Mouse (Mus musculus): ENCODE measurements at regions not wholly inside any gene's neighbourhood (a gene's known extent, or its start where the extent isn't known, plus 50 kb on each side); places are given as distances from the start of the nearest gene placed in this dataset.

DNA sequence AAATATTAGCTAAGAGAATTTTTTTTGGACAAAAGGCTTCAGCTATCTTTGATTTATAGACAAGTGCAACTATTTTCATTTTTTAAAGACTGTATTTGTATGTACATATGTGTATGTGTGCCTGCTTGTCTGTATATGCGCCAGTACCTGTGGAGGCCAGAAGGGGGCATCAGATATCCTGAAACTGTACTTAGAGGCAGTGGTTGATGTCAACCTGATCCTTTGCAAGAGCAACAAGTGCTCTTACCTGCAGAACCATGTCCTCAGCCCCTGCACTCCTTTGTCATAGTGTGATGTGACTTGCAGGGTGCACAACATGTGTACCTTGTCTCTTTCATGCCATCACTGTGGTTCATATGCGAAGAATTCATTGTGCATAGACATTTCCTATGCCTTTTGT, 379.5 kb downstream of the Bckdhb start:
- Histone ChIP-seq H3K9ac (no peak overlapping the region), H3K27ac (no peak overlapping the region), H3K4me2 (replicated peaks) (no peak overlapping the region), H3K27me3 (no peaks in the 10 kb centered on the region), H3K4me3 (no peak overlapping the region), H3K9me3 (no peaks in the 10 kb centered on the region), H3K36me3 (no peaks in the 10 kb centered on the region), H3K4me1 (no peaks in the 10 kb centered on the region)
- ATAC-seq (ENCODE audit: low FRiP score, low read depth) = no peak
- 90% methylated on average over 2 of the region's 2 CpGs for WGBS

DNA sequence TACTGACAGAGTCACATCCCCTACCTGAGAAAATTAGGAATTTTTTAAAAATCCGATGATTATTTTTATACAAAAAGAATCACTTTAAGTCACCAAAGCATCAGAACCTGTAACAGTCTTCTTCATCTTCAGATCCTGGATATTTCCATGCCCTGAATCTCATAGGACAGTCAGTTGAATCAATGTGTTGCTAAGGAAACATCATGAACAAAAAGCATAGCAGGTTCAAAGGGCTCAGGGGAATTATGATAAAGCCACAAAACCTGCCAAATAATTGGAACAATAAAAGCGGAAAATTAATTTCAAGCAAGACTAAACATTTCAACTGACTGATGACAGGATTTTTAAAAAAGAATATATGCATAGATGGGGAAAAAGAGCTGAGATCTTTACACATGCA, 393.9 kb downstream of the Bckdhb start:
- Histone ChIP-seq H3K4me1 (peaks cover 13% of the 10 kb centered on the region; the same call in 1 of the 2 replicates), H3K4me2 (replicated peaks) (no peak overlapping the region), H3K27ac (no peak overlapping the region), H3K9ac (no peak overlapping the region), H3K4me3 (no peak overlapping the region), H3K27me3 (no peaks in the 10 kb centered on the region), H3K9me3 (no peaks in the 10 kb centered on the region), H3K36me3 (no peaks in the 10 kb centered on the region)
- 84% methylated on average over 2 of the region's 2 CpGs for WGBS
- no peak for ATAC-seq (ENCODE audit: low FRiP score, low read depth)

DNA sequence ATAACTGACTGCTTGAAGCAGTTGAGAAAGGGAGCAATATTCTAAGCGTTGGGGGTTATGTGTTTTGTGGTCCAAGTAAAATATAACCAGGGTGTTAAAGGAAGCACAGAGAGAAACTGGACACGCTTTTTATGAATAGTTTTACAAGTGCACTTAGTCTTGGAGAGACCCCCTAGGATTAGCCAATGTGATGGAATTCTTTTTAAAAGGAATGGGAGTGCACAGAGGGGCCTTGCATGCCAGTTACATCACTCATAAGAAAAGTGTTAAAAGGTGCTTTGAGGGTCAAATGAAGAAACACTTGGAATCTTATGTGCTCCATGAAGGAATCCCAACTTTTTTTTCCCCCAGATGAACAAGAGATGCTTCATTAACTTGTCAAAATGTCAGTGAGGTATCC, 394.4 kb downstream of the Bckdhb start:
- Histone ChIP-seq H3K27ac (no peak overlapping the region), H3K9me3 (no peaks in the 10 kb centered on the region), H3K4me2 (replicated peaks) (no peak overlapping the region), H3K4me1 (peaks cover 13% of the 10 kb centered on the region; the same call in 1 of the 2 replicates), H3K4me3 (no peak overlapping the region), H3K36me3 (no peaks in the 10 kb centered on the region), H3K27me3 (no peaks in the 10 kb centered on the region), H3K9ac (no peak overlapping the region)
- peak; percentile 75 for ATAC-seq (ENCODE audit: low FRiP score, low read depth)
- WGBS = 34% methylated on average over 2 of the region's 2 CpGs

DNA sequence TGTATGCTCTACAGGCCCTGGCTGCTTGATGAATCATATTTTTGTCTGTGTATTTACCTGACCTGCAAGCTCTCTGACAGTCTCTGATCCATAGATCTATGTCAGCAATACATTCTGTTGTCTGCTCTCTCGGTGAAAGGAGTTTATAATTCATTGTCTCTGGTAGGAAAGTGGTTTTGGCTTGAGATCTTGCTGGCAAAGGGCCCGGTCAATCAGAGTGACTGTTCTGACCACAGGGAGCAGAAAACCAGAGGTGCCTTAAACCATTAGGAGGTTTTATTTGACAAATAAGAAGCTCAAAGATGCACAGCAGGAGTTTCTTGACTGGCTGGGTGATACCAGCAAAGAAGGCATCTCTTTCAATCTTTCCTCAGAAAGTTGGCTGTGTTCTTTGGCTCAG, 398.2 kb downstream of the Bckdhb start:
- 63% methylated on average over 2 of the region's 2 CpGs for WGBS
- Histone ChIP-seq H3K9me3 (no peaks in the 10 kb centered on the region), H3K27ac (no peak overlapping the region), H3K4me1 (peaks cover 13% of the 10 kb centered on the region; the same call in 1 of the 2 replicates), H3K27me3 (no peaks in the 10 kb centered on the region), H3K36me3 (no peaks in the 10 kb centered on the region), H3K9ac (no peak overlapping the region), H3K4me2 (replicated peaks) (no peak overlapping the region), H3K4me3 (no peak overlapping the region)
- ATAC-seq (ENCODE audit: low FRiP score, low read depth) = no peak

DNA sequence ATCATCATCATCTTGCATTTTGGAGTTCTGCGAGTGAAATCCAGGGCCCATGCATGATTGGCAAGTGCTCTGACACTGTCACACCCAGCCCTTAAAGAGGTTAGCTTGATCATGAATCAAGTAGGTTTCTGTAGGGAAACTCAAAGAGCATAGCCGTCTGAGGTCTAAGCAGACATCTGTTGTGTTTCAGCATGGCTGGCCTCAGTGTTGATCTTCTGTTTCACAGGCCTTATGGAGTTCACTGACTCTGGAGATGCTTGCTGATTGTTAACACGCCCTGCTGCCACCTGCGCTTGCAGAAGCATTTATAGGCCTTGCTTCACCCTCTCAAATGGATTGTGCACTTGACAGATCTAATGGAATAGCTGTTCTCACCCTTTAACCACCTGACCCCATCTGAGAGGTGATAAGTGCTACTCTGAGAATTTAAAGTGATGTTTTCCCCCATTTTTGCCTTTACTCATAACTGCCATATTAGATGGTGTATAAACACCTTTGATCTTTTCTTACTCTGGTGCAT, 406.2 kb downstream of the Bckdhb start:
- Histone ChIP-seq H3K27ac (no peak overlapping the region), H3K4me3 (no peak overlapping the region), H3K4me2 (replicated peaks) (no peak overlapping the region), H3K9ac (no peak overlapping the region), H3K27me3 (no peaks in the 10 kb centered on the region), H3K4me1 (no peaks in the 10 kb centered on the region), H3K36me3 (no peaks in the 10 kb centered on the region), H3K9me3 (no peaks in the 10 kb centered on the region)
- 50% methylated on average over 4 of the region's 4 CpGs for WGBS
- ATAC-seq (ENCODE audit: low FRiP score, low read depth) = no peak

DNA sequence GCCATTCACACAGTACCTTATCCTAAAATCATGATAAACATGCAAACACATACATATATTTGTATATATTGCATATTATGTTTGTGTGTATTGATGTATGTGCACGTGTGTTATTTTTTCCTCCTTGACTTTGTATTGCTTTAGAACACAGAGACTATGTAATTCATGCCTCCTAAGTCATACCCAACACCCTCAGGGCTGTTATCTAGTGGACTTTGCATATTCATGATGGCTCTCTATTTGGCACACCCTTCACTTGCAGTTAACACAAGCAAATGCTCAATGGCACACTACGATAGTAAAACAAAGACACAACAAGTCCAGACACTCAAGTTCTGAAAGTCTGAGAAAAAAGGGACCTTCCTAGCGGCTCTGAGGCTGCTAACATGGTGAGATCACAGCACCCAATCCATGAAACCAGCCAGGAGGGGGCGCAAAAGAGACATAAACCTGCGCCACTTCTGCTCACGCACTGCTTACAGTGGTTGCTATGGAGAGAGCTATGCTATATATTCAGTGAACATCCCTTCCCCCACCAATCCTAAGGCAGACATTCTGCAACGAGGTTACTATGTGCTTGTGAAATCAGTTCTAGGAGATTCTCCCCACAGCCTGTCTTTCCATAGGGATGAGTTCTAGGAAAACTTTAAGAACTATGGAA, 418.6 kb downstream of the Bckdhb start:
- ATAC-seq (ENCODE audit: low FRiP score, low read depth) = peak; percentile 93
- 21% methylated on average over 7 of the region's 7 CpGs for WGBS
- H3K4me2 ChIP-seq (replicated peaks) = no peak overlapping the region
- no peaks in the 10 kb centered on the region for H3K36me3 ChIP-seq
- H3K27ac ChIP-seq = no peak overlapping the region
- H3K4me3 ChIP-seq = no peak overlapping the region
- H3K27me3 ChIP-seq = no peaks in the 10 kb centered on the region; the same call in 1 of the 2 replicates
- H3K9me3 ChIP-seq = no peaks in the 10 kb centered on the region
- no peak overlapping the region for H3K9ac ChIP-seq
- no peaks in the 10 kb centered on the region for H3K4me1 ChIP-seq

DNA sequence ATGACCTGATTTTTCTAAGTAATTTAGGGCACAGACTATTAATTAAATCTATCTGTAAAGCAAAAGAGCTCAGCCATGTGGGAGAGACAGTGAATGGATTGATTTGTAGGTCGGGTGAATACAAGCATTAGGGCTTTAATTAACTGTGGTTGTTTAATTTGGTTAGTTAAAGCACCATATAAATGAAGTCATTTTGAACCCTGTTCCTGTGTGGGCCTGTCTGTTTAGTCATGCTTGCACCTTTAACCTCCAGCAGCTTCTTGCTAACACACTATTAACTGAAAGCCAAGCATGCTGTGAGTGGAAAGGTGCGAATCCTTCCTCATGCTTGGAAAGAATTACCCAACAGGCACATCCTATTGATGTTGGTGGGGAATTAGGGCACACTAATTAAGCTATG, 425.3 kb downstream of the Bckdhb start:
- WGBS = 30% methylated on average over 2 of the region's 2 CpGs
- Histone ChIP-seq H3K4me1 (no peaks in the 10 kb centered on the region), H3K4me2 (replicated peaks) (no peak overlapping the region), H3K4me3 (no peak overlapping the region), H3K9ac (no peak overlapping the region), H3K9me3 (no peaks in the 10 kb centered on the region), H3K27me3 (no peaks in the 10 kb centered on the region), H3K27ac (no peak overlapping the region), H3K36me3 (no peaks in the 10 kb centered on the region)
- ATAC-seq (ENCODE audit: low FRiP score, low read depth) = no peak

DNA sequence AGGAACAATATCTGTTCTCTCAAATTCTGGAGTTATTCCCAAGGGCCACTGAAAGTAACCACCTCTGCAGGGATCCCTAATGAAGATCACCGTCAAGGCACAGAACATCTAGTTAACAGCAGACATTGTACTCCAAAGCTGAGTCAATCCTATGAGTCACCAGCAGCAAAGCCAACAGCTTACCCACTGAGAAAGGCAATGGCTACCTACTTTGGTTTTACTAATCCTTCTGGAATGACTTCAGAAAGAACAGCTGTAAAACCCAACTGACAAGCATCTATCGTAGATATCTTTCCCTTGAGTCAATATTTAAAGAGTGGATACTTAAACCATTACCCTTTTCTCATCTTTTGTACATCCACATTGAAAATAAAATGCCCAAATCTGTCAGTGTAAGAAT, 429.5 kb downstream of the Bckdhb start:
- ATAC-seq (ENCODE audit: low FRiP score, low read depth) = no peak
- no peaks in the 10 kb centered on the region for H3K4me1 ChIP-seq
- H3K4me3 ChIP-seq = no peak overlapping the region
- H3K4me2 ChIP-seq (replicated peaks) = no peak overlapping the region
- H3K9me3 ChIP-seq = no peaks in the 10 kb centered on the region
- no peak overlapping the region for H3K9ac ChIP-seq
- no peaks in the 10 kb centered on the region for H3K36me3 ChIP-seq
- no peaks in the 10 kb centered on the region; the same call in 1 of the 2 replicates for H3K27me3 ChIP-seq
- 85% methylated on average over 2 of the region's 2 CpGs for WGBS
- H3K27ac ChIP-seq = no peak overlapping the region

DNA sequence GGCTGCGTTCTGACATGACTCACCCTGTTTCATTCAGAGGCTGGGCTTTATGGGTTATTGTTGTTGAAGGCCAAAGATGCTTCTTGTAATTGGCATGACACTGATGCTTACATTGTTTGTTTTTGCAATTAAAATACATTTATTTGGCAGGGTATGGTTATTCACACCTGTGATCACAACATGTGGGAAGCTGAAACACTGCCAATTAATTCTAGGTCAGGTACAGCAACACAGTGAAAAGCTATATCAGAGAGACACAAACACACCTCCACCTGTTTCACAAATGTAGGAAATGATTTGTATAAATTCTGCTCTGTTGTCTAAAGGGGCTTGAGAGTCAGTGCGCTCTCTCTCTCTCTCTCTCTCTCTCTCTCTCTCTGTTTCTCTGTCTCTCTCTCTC, 431.2 kb downstream of the Bckdhb start:
- no peaks in the 10 kb centered on the region for H3K4me1 ChIP-seq
- no peaks in the 10 kb centered on the region for H3K9me3 ChIP-seq
- no peaks in the 10 kb centered on the region for H3K36me3 ChIP-seq
- no peak for ATAC-seq (ENCODE audit: low FRiP score, low read depth)
- no peak overlapping the region for H3K27ac ChIP-seq
- H3K27me3 ChIP-seq = no peaks in the 10 kb centered on the region; the same call in 1 of the 2 replicates
- H3K4me3 ChIP-seq = no peak overlapping the region
- 93% methylated on average over 2 of the region's 2 CpGs for WGBS
- no peak overlapping the region for H3K9ac ChIP-seq
- H3K4me2 ChIP-seq (replicated peaks) = no peak overlapping the region

DNA sequence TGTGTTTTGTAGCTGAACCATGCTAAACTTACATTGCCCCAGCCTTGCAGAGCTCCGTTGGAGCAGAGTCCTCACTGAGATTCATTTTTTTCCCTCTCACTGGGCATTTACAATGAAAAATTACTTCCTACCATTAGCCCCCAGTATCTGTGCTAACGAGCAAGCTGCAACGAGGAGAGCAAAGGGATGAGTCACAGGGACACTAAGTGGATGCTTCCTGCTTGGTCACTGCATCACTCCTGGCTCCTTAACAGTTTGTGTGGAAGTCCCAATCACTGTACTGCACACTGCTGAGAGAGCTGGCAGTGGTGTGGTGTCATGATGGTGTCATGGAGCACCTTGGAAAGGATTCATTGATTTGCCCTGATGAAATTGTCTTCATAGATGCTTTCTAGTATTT, 434.9 kb downstream of the Bckdhb start:
- no peak for ATAC-seq (ENCODE audit: low FRiP score, low read depth)
- Histone ChIP-seq H3K4me3 (no peak overlapping the region), H3K27ac (no peak overlapping the region), H3K9ac (no peak overlapping the region), H3K4me2 (replicated peaks) (no peak overlapping the region), H3K4me1 (no peaks in the 10 kb centered on the region), H3K9me3 (no peaks in the 10 kb centered on the region), H3K36me3 (no peaks in the 10 kb centered on the region), H3K27me3 (no peaks in the 10 kb centered on the region; the same call in 1 of the 2 replicates)
- WGBS = 36% methylated on average over 3 of the region's 3 CpGs

DNA sequence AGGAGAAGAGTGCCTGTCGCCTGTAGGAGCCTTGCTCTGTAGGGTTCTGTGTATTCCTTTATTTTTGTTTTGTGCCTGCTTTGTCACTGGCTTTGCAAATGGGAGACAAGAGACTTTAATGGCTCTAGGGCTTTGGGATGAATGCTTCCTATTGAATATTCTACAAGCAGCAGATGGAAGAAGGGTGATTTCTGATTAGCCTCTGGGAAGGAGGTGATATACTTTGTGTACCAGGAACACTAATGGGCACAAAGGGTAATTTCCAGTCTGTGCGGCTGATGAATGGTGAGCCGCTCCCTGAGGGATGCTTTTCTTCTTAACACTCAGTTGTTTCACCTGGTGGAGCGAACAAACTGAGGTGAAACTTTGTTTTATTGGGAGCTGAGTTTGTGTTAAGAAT, 435.5 kb downstream of the Bckdhb start:
- H3K9me3 ChIP-seq = no peaks in the 10 kb centered on the region
- no peaks in the 10 kb centered on the region for H3K4me1 ChIP-seq
- no peak for ATAC-seq (ENCODE audit: low FRiP score, low read depth)
- no peak overlapping the region for H3K27ac ChIP-seq
- no peaks in the 10 kb centered on the region; the same call in 1 of the 2 replicates for H3K27me3 ChIP-seq
- H3K4me3 ChIP-seq = no peak overlapping the region
- H3K4me2 ChIP-seq (replicated peaks) = no peak overlapping the region
- H3K36me3 ChIP-seq = no peaks in the 10 kb centered on the region
- no peak overlapping the region for H3K9ac ChIP-seq
- WGBS = 74% methylated on average over 4 of the region's 4 CpGs

DNA sequence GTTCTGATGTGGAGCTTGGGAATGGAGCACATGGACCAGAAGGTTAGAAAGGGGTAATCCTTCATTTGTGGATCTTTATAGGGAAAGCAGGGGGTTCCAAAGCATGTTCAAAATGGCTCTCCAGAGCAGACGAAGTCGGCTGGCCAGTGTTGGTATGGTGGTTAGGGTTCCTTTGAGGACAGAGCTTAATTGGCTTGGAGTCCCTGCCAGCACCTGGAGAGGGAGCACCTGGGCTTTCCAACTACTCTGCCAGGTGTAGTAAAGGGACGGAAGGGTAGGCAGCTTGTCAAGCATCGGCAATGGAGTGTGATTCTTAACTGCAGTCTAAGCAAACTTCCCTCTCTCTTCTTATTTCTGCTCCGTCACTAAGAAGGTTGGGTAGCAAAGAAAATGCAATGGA, 438.5 kb downstream of the Bckdhb start:
- 69% methylated on average over 5 of the region's 5 CpGs for WGBS
- ATAC-seq (ENCODE audit: low FRiP score, low read depth) = peak; percentile 69; the same call in 1 of the 2 replicates
- Histone ChIP-seq H3K4me3 (no peak overlapping the region), H3K9ac (no peak overlapping the region), H3K9me3 (no peaks in the 10 kb centered on the region), H3K36me3 (no peaks in the 10 kb centered on the region), H3K4me1 (no peaks in the 10 kb centered on the region), H3K27me3 (no peaks in the 10 kb centered on the region; the same call in 1 of the 2 replicates), H3K4me2 (replicated peaks) (no peak overlapping the region), H3K27ac (no peak overlapping the region)

DNA sequence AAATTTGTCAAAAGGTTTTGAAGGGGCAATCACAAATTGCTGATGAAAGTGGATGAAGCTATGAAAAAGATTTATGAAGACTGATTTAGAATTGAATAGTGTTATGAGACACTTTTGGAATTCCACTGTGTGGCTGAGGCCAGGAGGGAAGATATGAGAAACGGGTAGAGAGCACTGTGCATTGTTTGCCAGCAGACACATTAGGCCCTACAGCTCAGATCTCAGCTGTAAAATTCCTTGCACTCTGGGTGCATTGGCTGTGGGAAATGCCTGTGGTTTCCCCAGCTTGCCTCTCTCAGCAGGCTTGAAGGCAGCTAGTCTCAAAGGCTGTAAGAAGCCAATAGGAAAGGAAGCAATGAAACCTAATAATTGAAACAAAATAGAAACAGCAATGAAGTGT, 444.3 kb downstream of the Bckdhb start:
- no peak overlapping the region for H3K9ac ChIP-seq
- no peak overlapping the region for H3K4me2 ChIP-seq (replicated peaks)
- ATAC-seq (ENCODE audit: low FRiP score, low read depth) = no peak
- no peaks in the 10 kb centered on the region; the same call in 1 of the 2 replicates for H3K27me3 ChIP-seq
- H3K36me3 ChIP-seq = no peaks in the 10 kb centered on the region
- no peak overlapping the region for H3K4me3 ChIP-seq
- no peak overlapping the region for H3K27ac ChIP-seq
- H3K4me1 ChIP-seq = no peaks in the 10 kb centered on the region; the same call in 1 of the 2 replicates
- WGBS = 19% methylated on average over 1 of the region's 1 CpGs
- 0 out of 2 replicates have a peak, but pooled peaks cover 2% of the 10 kb centered on the region for H3K9me3 ChIP-seq

All from limb, embryonic 13.5 days (tissue).